In genomic region chr15:95963124-95963482, GRCm38 (mm10) we compare ENCODE assay signal across 11 mouse cellular contexts.
DNase-seq lines count a peak whose midpoint lies in the region; ATAC-seq and TF ChIP-seq lines count a peak whose summit lies in the region.
"Had no signal": no experiment of that assay in that cellular context is flagged by ENCODE, and none has a peak within 500 bp of the region (broad histone marks: within the 10 kb centered on the region; RNA-seq: fewer than 3 reads in every experiment).

No protein-coding gene starts in this region.

- H3K4me3 ChIP-seq in heart, embryonic 10.5 days = no peak overlapping the region
- no peak overlapping the region for H3K4me3 ChIP-seq in heart, embryonic 11.5 days (ENCODE audit: low read depth, low read length)
- no peak overlapping the region for H3K4me3 ChIP-seq in forebrain, postnatal 0 days (ENCODE audit: low read depth, low read length)
- H3K4me3 ChIP-seq: midbrain, embryonic 12.5 days had no signal

- H3K4me2 ChIP-seq in heart, embryonic 11.5 days = no peak overlapping the region
- no peak overlapping the region for H3K4me2 ChIP-seq in forebrain, postnatal 0 days (ENCODE audit: low read depth)
- H3K4me2 ChIP-seq: midbrain, embryonic 12.5 days had no signal

- H3K27ac ChIP-seq in heart, embryonic 10.5 days = no peak overlapping the region
- H3K27ac ChIP-seq in heart, embryonic 11.5 days (ENCODE audit: low read depth, low read length) = no peak overlapping the region
- H3K27ac ChIP-seq in forebrain, postnatal 0 days (ENCODE audit: low read depth, low read length) = no peak overlapping the region
- H3K27ac ChIP-seq: liver, embryonic 14.5 days; midbrain, embryonic 12.5 days had no signal

- peaks cover 32% of the 10 kb centered on the region for H3K36me3 ChIP-seq in heart, embryonic 10.5 days
- H3K36me3 ChIP-seq in heart, embryonic 11.5 days (ENCODE audit: control insufficient read depth, insufficient read depth, low read length) = 0 out of 2 replicates have a peak, but pooled peaks cover 4% of the 10 kb centered on the region
- peaks cover 16% of the 10 kb centered on the region for H3K36me3 ChIP-seq in forebrain, postnatal 0 days (ENCODE audit: insufficient read depth)
- H3K36me3 ChIP-seq: midbrain, embryonic 12.5 days had no signal

- no peaks in the 10 kb centered on the region for H3K27me3 ChIP-seq in heart, embryonic 10.5 days (ENCODE audit: insufficient read depth, poor library complexity, severe bottlenecking)
- no peaks in the 10 kb centered on the region for H3K27me3 ChIP-seq in heart, embryonic 11.5 days (ENCODE audit: control insufficient read depth, insufficient read depth, low read length)
- no peaks in the 10 kb centered on the region for H3K27me3 ChIP-seq in forebrain, postnatal 0 days (ENCODE audit: insufficient read depth, low read length)
- H3K27me3 ChIP-seq: midbrain, embryonic 12.5 days had no signal

- no peak overlapping the region for H3K9ac ChIP-seq in heart, embryonic 11.5 days (ENCODE audit: low read depth, low read length)
- H3K9ac ChIP-seq in forebrain, postnatal 0 days = no peak overlapping the region
- H3K9ac ChIP-seq: liver, embryonic 14.5 days; midbrain, embryonic 12.5 days had no signal

- ATAC-seq in heart, embryonic 11.5 days (replicated peaks; ENCODE audit: insufficient number of reproducible peaks, low FRiP score, low TSS enrichment) = no peak
- ATAC-seq in forebrain, postnatal 0 days = peak; percentile 11; the same call in 1 of the 2 replicates
- ATAC-seq: intestine, postnatal 0 days had no signal

- DNase-seq in heart, embryonic 10.5 days (ENCODE audit: low spot score) = peak; percentile 47
- DNase-seq in B cell, adult 2 months = peak; percentile 82 to 86
- DNase-seq in forebrain, postnatal 0 days = no peak
- DNase-seq in monocyte, adult 2 months (ENCODE audit: low read depth in 1 of 2, low spot score in 2 of 2) = peak; percentile 28 to 31
- DNase-seq in frontal cortex, postnatal 25 days (ENCODE audit: low spot score in 2 of 2) = no peak
- DNase-seq in kidney, postnatal 36 days = no peak
- DNase-seq in gastrocnemius, postnatal 4 days (ENCODE audit: low spot score in 2 of 2) = no peak

- H3K4me1 ChIP-seq in heart, embryonic 10.5 days = peaks cover 21% of the 10 kb centered on the region
- peaks cover 9% of the 10 kb centered on the region for H3K4me1 ChIP-seq in heart, embryonic 11.5 days (ENCODE audit: control insufficient read depth, insufficient read depth, low read length)
- H3K4me1 ChIP-seq in forebrain, postnatal 0 days (ENCODE audit: insufficient read depth) = peaks cover 14% of the 10 kb centered on the region

- WGBS in heart, embryonic 10.5 days = 79% methylated on average over 10 of the region's 10 CpGs
- 85% methylated on average over 10 of the region's 10 CpGs for WGBS in heart, embryonic 11.5 days (ENCODE audit: insufficient replicate concordance)
- 62% methylated on average over 10 of the region's 10 CpGs for WGBS in forebrain, postnatal 0 days

- H3K9me3 ChIP-seq in heart, embryonic 10.5 days = no peaks in the 10 kb centered on the region
- no peaks in the 10 kb centered on the region for H3K9me3 ChIP-seq in heart, embryonic 11.5 days (replicated peaks; ENCODE audit: control insufficient read depth, low read length)
- H3K9me3 ChIP-seq in forebrain, postnatal 0 days (ENCODE audit: low read length) = no peaks in the 10 kb centered on the region
- H3K9me3 ChIP-seq: midbrain, embryonic 12.5 days had no signal

- no peak for TF ChIP-seq CTCF in forebrain, postnatal 0 days (IDR thresholded peaks at IDR 0.05; ENCODE audit: low read depth)

Comparison
In these comparisons a context has a peak if more than half of its experiments do, and no peak if none do; other contexts are left out.
1. DNase-seq: peak in heart, embryonic 10.5 days (single experiment), B cell, adult 2 months (2 of 2) and monocyte, adult 2 months (2 of 2); none in forebrain, postnatal 0 days (single experiment), frontal cortex, postnatal 25 days (0 of 2), kidney, postnatal 36 days (0 of 2) and gastrocnemius, postnatal 4 days (0 of 2).